Mouse (Mus musculus) testis, postnatal 14 days (tissue): ENCODE measurements around the gene Vat1l.

ENCODE experiments used
- DNase-seq: peaks from one replicate; pipeline ENCODE4 v3.0.0; 2021; ENCODE audit warnings: low spot score

Gene Vat1l

GRCm38 (mm10) chr8:114399273-114399672, 193.9 kb downstream of the Vat1l start:
- no peak for DNase-seq

DNA sequence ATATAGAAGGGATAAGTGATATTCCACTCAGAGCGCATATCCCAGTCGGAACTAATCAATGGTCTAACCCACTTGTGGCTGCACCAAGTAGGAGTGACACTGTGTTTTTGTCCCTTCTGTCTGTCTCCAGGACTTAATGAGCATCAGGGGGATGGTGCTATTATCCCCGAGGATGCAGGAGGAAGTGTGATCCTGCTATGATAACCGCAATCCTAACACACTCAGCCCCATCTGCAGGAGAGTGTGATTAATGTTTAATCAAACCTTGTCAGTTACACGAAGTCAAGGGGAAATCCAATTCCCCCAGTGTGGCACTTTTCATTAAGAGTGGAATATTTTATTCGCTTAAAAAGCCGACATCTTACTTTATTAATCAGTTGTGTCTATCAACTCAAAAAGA, 196.3 kb downstream of the Vat1l start:
- DNase-seq = no peak

GRCm38 (mm10) chr8:114411421-114411820, 206.0 kb downstream of the Vat1l start:
- no peak for DNase-seq

DNA sequence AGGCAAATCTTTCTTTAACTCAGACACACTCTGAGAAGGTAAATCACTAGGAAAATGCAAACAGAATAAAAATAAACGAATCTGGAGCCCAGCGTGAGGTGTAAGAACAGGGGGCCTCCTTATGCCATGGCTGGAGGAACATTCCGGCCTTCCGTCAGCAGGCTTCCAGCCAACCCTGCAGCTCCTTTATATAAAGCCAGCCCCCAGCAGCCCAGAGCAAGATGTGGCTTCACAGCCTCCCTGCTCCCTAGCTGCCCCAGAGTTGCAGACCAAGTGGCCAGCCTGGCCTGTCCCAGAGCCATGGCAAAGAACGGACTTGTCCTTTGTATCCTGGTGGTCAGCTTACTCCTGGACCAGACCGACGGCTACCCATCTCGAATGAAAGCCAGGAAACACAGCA, 212.4 kb downstream of the Vat1l start, which contains the start of gene Clec3a:
Gene Clec3a (plus strand): TSS at position 301 of the 400 bp plus-strand sequence.
- no peak for DNase-seq

DNA sequence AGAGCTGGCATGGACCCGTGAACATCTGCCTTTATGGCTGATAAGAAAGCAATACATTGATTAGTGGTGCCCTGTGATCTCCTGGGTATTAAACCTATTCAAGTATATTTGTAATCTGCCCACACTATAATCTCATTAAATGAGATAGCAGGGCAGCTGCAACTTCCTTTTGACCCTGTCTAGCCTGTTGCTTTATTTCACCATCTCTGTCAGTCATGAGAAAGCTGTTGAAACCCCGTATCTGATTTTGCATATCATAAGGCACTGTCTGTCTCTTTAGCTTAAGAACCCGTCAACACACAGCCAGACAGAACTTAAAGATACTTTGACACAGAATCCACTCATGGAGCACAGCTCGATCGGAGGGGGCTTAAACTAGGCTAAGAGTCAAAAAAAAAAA, 213.1 kb downstream of the Vat1l start:
- DNase-seq = no peak

DNA sequence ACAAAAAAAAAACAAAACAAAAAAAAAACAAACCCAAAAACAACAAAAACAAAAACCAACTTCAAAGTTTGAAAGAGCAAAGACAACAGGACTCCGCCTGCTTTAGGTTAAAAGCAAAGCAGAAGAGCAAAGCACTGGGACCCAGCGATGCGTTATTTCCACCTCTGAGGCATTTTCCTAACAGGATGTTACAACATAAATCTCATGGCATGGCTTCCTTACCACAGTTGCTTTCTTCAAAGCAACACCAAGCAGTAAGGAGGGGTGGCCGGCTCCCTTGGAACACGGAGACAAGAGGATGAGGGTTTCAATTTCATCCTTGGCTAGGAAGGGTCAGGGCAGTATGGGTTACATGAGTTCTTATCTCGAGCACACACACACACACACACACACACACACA, 213.5 kb downstream of the Vat1l start:
- DNase-seq = no peak

GRCm38 (mm10) chr8:114421544-114421943, 216.1 kb downstream of the Vat1l start:
- DNase-seq = no peak
